Mouse (Mus musculus) cerebellum, adult 2 months (tissue): ENCODE results near the gene Vps4b.

ENCODE experiments used
- CTCF ChIP-seq: fragments of 200-500 bp; IDR thresholded peaks from 2 replicates; pipeline ENCODE4 v1.5.1; 2011; ENCODE audit warnings: low read depth, mild to moderate bottlenecking, control low read depth, low read length, moderate library complexity, borderline replicate concordance; ENCODE audit not compliant: insufficient read depth
- POLR2A ChIP-seq: fragments of 200-500 bp; IDR thresholded peaks from 2 replicates; pipeline ENCODE4 v1.6.1; 2011; ENCODE audit warnings: low read length, control low read depth, borderline replicate concordance; ENCODE audit not compliant: insufficient read depth

- TF ChIP-seq CTCF (no peak), POLR2A (peak; percentile 67)
Measured at GRCm38 (mm10) chr1:106759572-106760435, 36.7 kb downstream of the Vps4b start, which contains the start of gene Kdsr.
